Mouse (Mus musculus) midbrain, postnatal 0 days (tissue): Measurements from ENCODE around the gene Eif4g3. TPM values are rescaled to one million over a fixed set of nuclear protein-coding genes. Genes with fewer than 3 reads are reported as not detected.

ENCODE experiments used
- ATAC-seq: fragments of 200-750 bp; cut with Nextera tagmentation; 2 replicates; pipeline ENCODE4 v1.8.0; 2017; ENCODE audit warnings: moderate number of reproducible peaks, mild to moderate bottlenecking, moderate TSS enrichment, moderate library complexity; ENCODE audit not compliant: low FRiP score
- DNase-seq: peaks from one replicate; pipeline ENCODE4 v3.0.0-alpha.2; 2015; ENCODE audit warnings: low spot score
- H3K27ac ChIP-seq: fragments of 300-500 bp; sonication (generic); 2 replicates; pipeline ENCODE4 v1.5.1; 2014; ENCODE audit warnings: low read depth, mild to moderate bottlenecking, low read length, mixed read lengths
- H3K27me3 ChIP-seq: fragments of 300-500 bp; sonication (generic); 2 replicates; pipeline ENCODE4 v1.6.1; 2014; ENCODE audit warnings: low read length, control low read depth, mixed read lengths; ENCODE audit not compliant: insufficient read depth
- H3K36me3 ChIP-seq: fragments of 300-500 bp; sonication (generic); 2 replicates; pipeline ENCODE4 v1.6.1; 2014; ENCODE audit warnings: low read length, control low read depth, mixed read lengths; ENCODE audit not compliant: insufficient read depth
- H3K4me1 ChIP-seq: fragments of 300-500 bp; sonication (generic); 2 replicates; pipeline ENCODE4 v1.6.1; 2014; ENCODE audit warnings: mild to moderate bottlenecking, control low read depth, antibody characterized with exemption, low read length, mixed read lengths; ENCODE audit not compliant: insufficient read depth
- H3K4me2 ChIP-seq: fragments of 300-500 bp; sonication (generic); 2 replicates; pipeline ENCODE4 v1.6.1; 2014; ENCODE audit warnings: low read depth, mild to moderate bottlenecking, low read length, mixed read lengths; ENCODE audit not compliant: poor library complexity, severe bottlenecking
- H3K4me3 ChIP-seq: fragments of 300-500 bp; sonication (generic); 2 replicates; pipeline ENCODE4 v1.5.1; 2014; ENCODE audit warnings: low read depth, mild to moderate bottlenecking, low read length, moderate library complexity
- H3K9ac ChIP-seq: fragments of 300-500 bp; sonication (generic); replicated peaks from 2 replicates; pipeline ENCODE4 v1.6.1; 2014; ENCODE audit warnings: mild to moderate bottlenecking, low read length, moderate library complexity, mixed read lengths; ENCODE audit not compliant: poor library complexity, severe bottlenecking
- H3K9me3 ChIP-seq: fragments of 300-500 bp; sonication (generic); 2 replicates; pipeline ENCODE4 v1.6.1; 2016; ENCODE audit warnings: low read length, control low read depth
- CTCF ChIP-seq: IDR thresholded peaks from 2 replicates; pipeline ENCODE4 v1.5.1; 2016; ENCODE audit warnings: antibody characterized with exemption, mild to moderate bottlenecking
- WGBS: fragments of 180-500 bp; shearing (Covaris S2); extraction: QIAGEN DNeasy Blood & Tissue Kit; methylation state at CpG from one replicate; pipeline ENCODE4 v1.1.7; 2014; 5-methylcytosine and 5-hydroxymethylcytosine counted together
- polyA plus RNA-seq: library from polyadenylated mRNA; unstranded; fragments of >200 nt; fragmentation: Nextera tagmentation; extraction: Ambion mirVana; gene quantifications from 2 replicates; pipeline ENCODE4 v1.2.1, GENCODE M21; 2015
- total RNA-seq: library from RNA; depleted of rRNA; stranded (reverse); fragments of >200 nt; gene quantifications from 2 replicates; pipeline ENCODE4 v1.2.3, GENCODE M21; 2014

Gene Eif4g3
- total and polyA plus RNA-seq, 2 experiments from 2014 or later, result 42.4 to 92.2 TPM

GRCm38 (mm10) chr4:138185961-138186360 is 193.1 kb downstream of the Eif4g3 start:
- H3K36me3 ChIP-seq, result peaks cover 64% of the 10 kb centered on the region

GRCm38 (mm10) chr4:138187995-138188394 is 195.2 kb downstream of the Eif4g3 start:
- H3K9ac ChIP-seq, result no peak overlapping the region
- no peak overlapping the region for H3K4me3 ChIP-seq
- ATAC-seq (no peak), DNase-seq (no peak)
- H3K4me2 ChIP-seq, result no peak overlapping the region
- no peak for TF ChIP-seq CTCF
- no peaks in the 10 kb centered on the region for H3K4me1 ChIP-seq
- peaks cover 67% of the 10 kb centered on the region for H3K36me3 ChIP-seq
- no peaks in the 10 kb centered on the region for H3K27me3 ChIP-seq
- H3K27ac ChIP-seq, result no peak overlapping the region
- 89% methylated on average over 7 of the region's 7 CpGs for WGBS
- H3K9me3 ChIP-seq, result no peaks in the 10 kb centered on the region

More at GRCm38 (mm10) chr4:138185961-138186360, 193.1 kb downstream of the Eif4g3 start:
- Histone ChIP-seq H3K4me1 (no peaks in the 10 kb centered on the region), H3K27ac (no peak overlapping the region), H3K27me3 (no peaks in the 10 kb centered on the region), H3K9me3 (no peaks in the 10 kb centered on the region), H3K9ac (no peak overlapping the region), H3K4me3 (no peak overlapping the region), H3K4me2 (no peak overlapping the region)
- no peak for ATAC-seq
- WGBS, result 94% methylated on average over 7 of the region's 7 CpGs
- no peak for DNase-seq
- TF ChIP-seq CTCF, result no peak

DNA sequence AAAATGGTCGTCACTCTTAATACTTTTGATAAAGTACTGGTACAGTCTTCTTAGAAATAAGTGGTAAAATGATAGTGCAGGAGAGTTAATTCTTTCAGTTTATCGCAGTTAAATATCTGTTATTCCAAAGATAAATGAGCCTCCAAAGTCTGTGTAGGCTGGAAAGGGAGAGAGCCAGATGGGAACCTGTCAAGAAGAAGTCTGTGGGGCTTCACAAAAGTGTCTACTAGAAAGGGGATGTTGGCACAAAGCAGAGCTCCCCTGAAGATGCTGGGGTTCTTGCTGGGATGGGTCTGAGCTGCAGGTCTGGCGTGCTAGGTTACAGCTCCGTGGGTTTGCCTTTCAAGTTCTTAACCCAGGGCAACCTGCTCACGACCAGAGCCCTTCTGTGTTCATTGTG is 199.7 kb downstream of the Eif4g3 start:
- 89% methylated on average over 5 of the region's 5 CpGs for WGBS
- Histone ChIP-seq H3K36me3 (peaks cover 78% of the 10 kb centered on the region), H3K4me2 (no peak overlapping the region), H3K27ac (no peak overlapping the region), H3K27me3 (no peaks in the 10 kb centered on the region), H3K4me3 (no peak overlapping the region), H3K9me3 (no peaks in the 10 kb centered on the region), H3K4me1 (no peaks in the 10 kb centered on the region), H3K9ac (no peak overlapping the region)
- ATAC-seq (no peak), DNase-seq (no peak)
- TF ChIP-seq CTCF, result no peak

GRCm38 (mm10) chr4:138200769-138201168 is 207.9 kb downstream of the Eif4g3 start:
- 95% methylated on average over 3 of the region's 3 CpGs for WGBS
- TF ChIP-seq CTCF, result no peak
- H3K36me3 ChIP-seq, result peaks cover 66% of the 10 kb centered on the region
- DNase-seq (no peak), ATAC-seq (no peak)
- H3K27ac ChIP-seq, result no peak overlapping the region
- no peaks in the 10 kb centered on the region for H3K9me3 ChIP-seq
- H3K4me1 ChIP-seq, result no peaks in the 10 kb centered on the region
- no peaks in the 10 kb centered on the region for H3K27me3 ChIP-seq
- H3K4me2 ChIP-seq, result no peak overlapping the region
- no peak overlapping the region for H3K9ac ChIP-seq
- H3K4me3 ChIP-seq, result no peak overlapping the region

- Histone ChIP-seq H3K4me1 (no peaks in the 10 kb centered on the region), H3K36me3 (peaks cover 60% of the 10 kb centered on the region), H3K27me3 (no peaks in the 10 kb centered on the region), H3K27ac (no peak overlapping the region), H3K4me2 (no peak overlapping the region), H3K9me3 (no peaks in the 10 kb centered on the region), H3K4me3 (no peak overlapping the region), H3K9ac (no peak overlapping the region)
- no peak for DNase-seq
- TF ChIP-seq CTCF, result no peak
- 82% methylated on average over 9 of the region's 9 CpGs for WGBS
- no peak for ATAC-seq
Observed at GRCm38 (mm10) chr4:138201696-138202095, 208.9 kb downstream of the Eif4g3 start.

DNA sequence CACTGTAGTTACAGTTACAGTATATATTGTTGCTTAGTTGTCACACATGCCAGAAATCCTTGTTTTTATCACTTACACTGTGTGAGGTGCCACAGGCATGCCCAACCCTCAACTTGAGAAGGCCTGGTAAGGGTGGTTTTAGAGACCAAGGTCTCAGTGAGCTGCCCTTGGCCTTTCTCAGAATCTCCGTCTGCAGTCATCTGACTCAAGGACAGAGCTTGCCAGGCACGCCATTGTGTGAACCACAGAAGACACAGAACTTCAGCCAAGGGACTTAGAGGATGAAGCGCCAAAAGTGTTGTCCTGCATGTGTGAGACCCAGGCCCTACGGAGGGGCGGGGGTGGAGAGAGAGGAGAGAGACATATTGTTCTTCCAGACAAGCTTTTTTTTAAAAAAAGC is 217.3 kb downstream of the Eif4g3 start:
- ATAC-seq, result no peak
- no peak for DNase-seq
- Histone ChIP-seq H3K4me2 (no peak overlapping the region), H3K27me3 (no peaks in the 10 kb centered on the region), H3K4me3 (no peak overlapping the region), H3K36me3 (peaks cover 32% of the 10 kb centered on the region), H3K27ac (no peak overlapping the region), H3K4me1 (no peaks in the 10 kb centered on the region), H3K9ac (no peak overlapping the region), H3K9me3 (no peaks in the 10 kb centered on the region)
- no peak for TF ChIP-seq CTCF
- WGBS, result 95% methylated on average over 5 of the region's 5 CpGs
